Mouse (Mus musculus): ENCODE measurements around the gene Camk2b.
"Not testable (repeated sequence)": the region's sequence is repeated elsewhere in the genome, so short reads cannot be mapped to it uniquely, and the experiment has no call there.

GRCm38 (mm10) chr11:6007010-6007778, 59.0 kb downstream of the Camk2b start:
- not testable (repeated sequence) for TF ChIP-seq CTCF (conservative IDR thresholded peaks at IDR 0.05; ENCODE audit: insufficient read depth, insufficient read length, low read depth, low read length); POLR2A (IDR thresholded peaks at IDR 0.05; ENCODE audit: low read depth, low read length)
